In the genomic region with DNA sequence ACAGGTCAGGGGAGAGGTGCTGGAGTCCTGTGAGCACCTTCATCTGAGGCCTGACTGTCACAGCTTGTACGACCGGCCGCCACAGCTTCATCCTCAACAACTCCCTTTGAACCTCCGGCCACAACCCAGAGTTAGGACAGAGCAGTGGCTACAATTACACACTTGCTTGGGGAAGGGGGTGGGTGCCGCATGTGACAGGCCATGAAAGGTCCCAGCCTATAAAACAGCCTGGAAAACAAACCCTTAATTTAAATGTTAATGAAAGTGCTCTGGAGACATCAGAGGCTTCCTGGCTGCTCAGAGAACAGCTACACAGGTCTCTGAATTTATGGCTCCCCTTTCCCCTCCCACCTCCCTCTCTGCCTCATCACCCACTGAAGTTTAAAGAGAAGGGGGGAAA, we compare ENCODE assay signal across 17 mouse cellular contexts.
"Had no signal": no experiment of that assay in that cellular context is flagged by ENCODE, and none has a peak within 500 bp of the region (broad histone marks: within the 10 kb centered on the region; RNA-seq: fewer than 3 reads in every experiment).

No protein-coding gene starts in this region.

- H3K27me3 ChIP-seq: limb, embryonic 12.5 days; liver, embryonic 13.5 days; lung, embryonic 15.5 days had no signal

- H3K4me2 ChIP-seq: limb, embryonic 12.5 days; liver, embryonic 13.5 days; lung, embryonic 15.5 days had no signal

- H3K27ac ChIP-seq: limb, embryonic 12.5 days; liver, embryonic 13.5 days; lung, embryonic 15.5 days; macrophage had no signal

- H3K4me3 ChIP-seq: limb, embryonic 12.5 days; liver, embryonic 13.5 days; lung, embryonic 15.5 days had no signal

- H3K9me3 ChIP-seq: limb, embryonic 12.5 days; liver, embryonic 13.5 days; lung, embryonic 15.5 days had no signal

- H3K9ac ChIP-seq: limb, embryonic 12.5 days; liver, embryonic 13.5 days; liver, postnatal 0 days; lung, embryonic 15.5 days had no signal

- ATAC-seq: liver, postnatal 0 days; midbrain, embryonic 16.5 days had no signal

- DNase-seq: kidney, adult 11 months; kidney, postnatal 36 days; layer of hippocampus, adult 9-11 months; layer of hippocampus, postnatal 36 days; liver; liver, embryonic 13.5 days; liver, postnatal 0 days; lung, postnatal 14 days; retina, postnatal 1 day; right cerebral cortex, postnatal 4 days; spleen, adult 18-20 months; thymus, adult 18-20 months; thymus, postnatal 14 days had no signal
